Mouse (Mus musculus): Measurements from ENCODE around the gene Grasp. TPM values are rescaled to one million over a fixed set of nuclear protein-coding genes. Genes with fewer than 3 reads are reported as not detected.
A peak's percentile ranks its signal among the peaks of the same experiment; 100 is the strongest.

Grasp gene
- polyA plus RNA-seq, 1 experiment from 2014 or later: 7.9 TPM

DNA sequence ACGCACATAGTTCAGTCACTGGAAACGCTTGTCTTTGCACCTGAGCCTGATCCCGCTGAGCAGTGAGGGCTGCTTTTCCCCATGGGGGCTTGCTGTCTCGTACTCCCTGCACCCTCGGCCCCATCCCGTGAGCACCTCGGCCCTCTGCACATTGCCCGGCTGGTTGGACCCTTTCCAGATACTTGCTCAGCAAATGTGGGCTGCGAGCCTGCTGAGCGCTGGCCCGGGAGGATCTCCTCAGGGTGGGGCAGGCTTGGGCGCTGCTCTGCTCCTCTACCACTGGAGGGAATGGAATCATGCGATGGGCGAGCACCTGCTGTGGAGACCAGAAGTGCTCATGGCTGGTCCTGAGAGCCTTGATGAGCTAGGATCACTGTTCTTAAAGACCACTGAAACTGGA lies 11.6 kb upstream of the Grasp start:
- ATAC-seq (ENCODE audit: insufficient number of reproducible peaks, insufficient read depth, low FRiP score, low TSS enrichment, low read depth): no peak
- 91% methylated on average over 14 of the region's 14 CpGs for WGBS

GRCm38 (mm10) chr15:101215136-101215535 lies 8.9 kb upstream of the Grasp start:
- Histone ChIP-seq H3K36me3 (peaks cover 45% of the 10 kb centered on the region), H3K9me3 (no peaks in the 10 kb centered on the region), H3K4me2 (no peak overlapping the region), H3K4me3 (replicated peaks) (no peak overlapping the region), H3K4me1 (replicated peaks) (peaks cover 1% of the 10 kb centered on the region), H3K9ac (replicated peaks) (no peak overlapping the region), H3K27me3 (no peaks in the 10 kb centered on the region), H3K27ac (no peak overlapping the region)
- 73% methylated on average over 2 of the region's 2 CpGs for WGBS
- ATAC-seq (ENCODE audit: insufficient number of reproducible peaks, insufficient read depth, low FRiP score, low TSS enrichment, low read depth): no peak

More for the DNA sequence above, 11.6 kb upstream of the Grasp start:
- no peaks in the 10 kb centered on the region for H3K9me3 ChIP-seq
- no peak overlapping the region for H3K9ac ChIP-seq (replicated peaks)
- H3K4me3 ChIP-seq (replicated peaks): no peak overlapping the region
- H3K27ac ChIP-seq: no peak overlapping the region
- no peaks in the 10 kb centered on the region for H3K27me3 ChIP-seq
- H3K4me1 ChIP-seq (replicated peaks): no peaks in the 10 kb centered on the region
- H3K4me2 ChIP-seq: no peak overlapping the region
- H3K36me3 ChIP-seq: peaks cover 68% of the 10 kb centered on the region

GRCm38 (mm10) chr15:101216036-101216435 lies 8.0 kb upstream of the Grasp start:
- H3K4me1 ChIP-seq (replicated peaks): peaks cover 10% of the 10 kb centered on the region
- no peak overlapping the region for H3K27ac ChIP-seq
- H3K27me3 ChIP-seq: no peaks in the 10 kb centered on the region
- no peak overlapping the region for H3K4me2 ChIP-seq
- no peak for ATAC-seq (ENCODE audit: insufficient number of reproducible peaks, insufficient read depth, low FRiP score, low TSS enrichment, low read depth)
- no peak overlapping the region for H3K4me3 ChIP-seq (replicated peaks)
- no peaks in the 10 kb centered on the region for H3K9me3 ChIP-seq
- H3K36me3 ChIP-seq: peaks cover 36% of the 10 kb centered on the region
- WGBS: 82% methylated on average over 4 of the region's 4 CpGs
- H3K9ac ChIP-seq (replicated peaks): no peak overlapping the region

DNA sequence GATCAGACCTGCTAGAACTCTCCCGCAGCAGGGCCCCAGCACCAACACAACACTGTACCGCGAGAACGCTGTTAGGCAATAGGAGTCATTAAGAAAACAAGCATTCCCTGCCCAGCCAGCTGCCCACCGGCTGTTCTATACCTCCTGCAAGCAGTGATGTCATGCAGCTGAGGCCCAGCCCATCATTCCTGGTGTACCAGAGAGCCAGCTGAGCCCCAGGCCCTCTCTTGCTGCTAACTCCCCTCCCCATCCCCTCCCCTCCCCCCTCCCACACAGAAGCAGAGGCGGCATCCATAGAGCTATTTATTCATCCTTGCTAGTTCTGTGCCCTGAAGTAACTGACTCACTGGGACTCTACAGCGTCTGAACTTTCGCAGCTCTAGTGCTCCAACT lies 3.1 kb upstream of the Grasp start:
- H3K27ac ChIP-seq: peak overlapping the region; percentile 88
- H3K36me3 ChIP-seq: no peaks in the 10 kb centered on the region
- peaks cover 8% of the 10 kb centered on the region for H3K27me3 ChIP-seq
- H3K9me3 ChIP-seq: no peaks in the 10 kb centered on the region
- WGBS: 6% methylated on average over 8 of the region's 8 CpGs
- peak overlapping the region; percentile 79 for H3K4me2 ChIP-seq
- no peak overlapping the region for H3K9ac ChIP-seq (replicated peaks)
- H3K4me3 ChIP-seq (replicated peaks): peak overlapping the region; percentile 23; the same call in 1 of the 2 replicates
- peaks cover 49% of the 10 kb centered on the region for H3K4me1 ChIP-seq (replicated peaks)
- peak; percentile 48 for ATAC-seq (ENCODE audit: insufficient number of reproducible peaks, insufficient read depth, low FRiP score, low TSS enrichment, low read depth)

- peaks cover 8% of the 10 kb centered on the region for H3K27me3 ChIP-seq
- H3K4me3 ChIP-seq (replicated peaks): peak overlapping the region; percentile 23
- no peaks in the 10 kb centered on the region for H3K36me3 ChIP-seq
- H3K4me2 ChIP-seq: peak overlapping the region; percentile 79
- no peaks in the 10 kb centered on the region for H3K9me3 ChIP-seq
- peak overlapping the region; percentile 23; the same call in 1 of the 2 replicates for H3K9ac ChIP-seq (replicated peaks)
- ATAC-seq (ENCODE audit: insufficient number of reproducible peaks, insufficient read depth, low FRiP score, low TSS enrichment, low read depth): peak; percentile 63
- H3K4me1 ChIP-seq (replicated peaks): peaks cover 52% of the 10 kb centered on the region
- WGBS: 2% methylated on average over 14 of the region's 14 CpGs
- H3K27ac ChIP-seq: peak overlapping the region; percentile 88
Observed at GRCm38 (mm10) chr15:101221298-101222104, 2.5 kb upstream of the Grasp start.

DNA sequence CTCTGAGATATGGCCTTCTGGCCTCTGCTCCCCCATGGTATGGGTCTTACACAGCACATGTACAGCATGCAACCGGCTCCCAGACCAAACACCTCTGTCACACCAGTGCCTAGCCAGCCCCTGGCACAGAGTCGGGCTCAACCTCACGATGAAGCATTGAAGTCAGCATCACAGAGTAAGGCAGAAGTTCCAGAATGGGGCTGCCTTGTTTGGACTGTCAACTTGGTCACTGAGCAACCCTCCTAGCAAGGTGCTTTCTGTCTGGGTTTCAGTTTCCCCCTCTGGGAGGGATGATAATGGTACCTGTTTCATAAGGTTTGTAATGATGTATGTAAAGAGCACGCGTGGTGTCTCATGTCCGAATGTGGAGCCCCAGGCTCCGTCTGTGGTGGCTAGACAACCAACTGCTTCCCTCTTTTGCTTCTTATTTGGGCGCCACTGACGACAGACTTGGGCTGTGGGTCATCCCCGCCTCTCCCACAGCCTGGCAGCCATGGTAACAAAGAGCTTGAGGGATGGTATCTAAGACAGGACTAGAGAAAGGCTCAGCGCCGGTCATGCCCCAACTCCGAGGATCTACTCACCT lies 998 bp upstream of the Grasp start:
- Histone ChIP-seq H3K4me2 (peak overlapping the region; percentile 79), H3K4me3 (replicated peaks) (peak overlapping the region; percentile 87), H3K9me3 (no peaks in the 10 kb centered on the region), H3K27ac (no peak overlapping the region), H3K4me1 (replicated peaks) (peaks cover 65% of the 10 kb centered on the region), H3K9ac (replicated peaks) (no peak overlapping the region), H3K36me3 (no peaks in the 10 kb centered on the region), H3K27me3 (peaks cover 8% of the 10 kb centered on the region)
- ATAC-seq (ENCODE audit: insufficient number of reproducible peaks, insufficient read depth, low FRiP score, low TSS enrichment, low read depth): no peak
- 44% methylated on average over 13 of the region's 13 CpGs for WGBS

DNA sequence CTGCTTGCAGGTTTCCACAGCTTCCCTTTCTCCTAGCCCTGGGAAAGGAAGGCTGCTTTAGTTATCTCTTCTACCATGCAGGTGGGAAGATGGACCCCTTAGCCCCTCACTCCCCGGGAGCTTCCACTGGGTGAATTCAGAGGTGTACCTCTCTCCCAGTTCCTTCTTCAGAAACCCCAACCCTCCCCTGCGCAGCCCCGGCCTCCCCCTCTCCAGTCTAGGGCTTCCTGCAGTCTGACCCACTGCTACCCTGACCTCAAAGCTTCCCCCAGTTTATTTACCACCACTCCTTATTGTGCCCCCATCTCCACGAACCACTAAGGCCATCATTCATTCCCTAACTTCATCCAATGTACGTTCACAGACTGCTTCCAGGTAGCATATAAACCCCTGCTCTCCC lies 392 bp upstream of the Grasp start:
- 7% methylated on average over 5 of the region's 5 CpGs for WGBS
- Histone ChIP-seq H3K27ac (peak overlapping the region; percentile 90; the same call in 1 of the 2 replicates), H3K4me3 (replicated peaks) (peak overlapping the region; percentile 87), H3K36me3 (peaks cover 3% of the 10 kb centered on the region; the same call in 1 of the 2 replicates), H3K4me1 (replicated peaks) (peaks cover 71% of the 10 kb centered on the region), H3K4me2 (peak overlapping the region; percentile 79), H3K9ac (replicated peaks) (peak overlapping the region; percentile 91), H3K27me3 (peaks cover 8% of the 10 kb centered on the region), H3K9me3 (no peaks in the 10 kb centered on the region)
- no peak for ATAC-seq (ENCODE audit: insufficient number of reproducible peaks, insufficient read depth, low FRiP score, low TSS enrichment, low read depth)

GRCm38 (mm10) chr15:101224977-101225376 lies 989 bp downstream of the Grasp start:
- WGBS: 4% methylated on average over 14 of the region's 14 CpGs
- H3K4me3 ChIP-seq (replicated peaks): peak overlapping the region; percentile 87
- H3K27ac ChIP-seq: peak overlapping the region; percentile 90
- H3K36me3 ChIP-seq: peaks cover 16% of the 10 kb centered on the region
- no peak for ATAC-seq (ENCODE audit: insufficient number of reproducible peaks, insufficient read depth, low FRiP score, low TSS enrichment, low read depth)
- peaks cover 8% of the 10 kb centered on the region for H3K27me3 ChIP-seq
- peaks cover 76% of the 10 kb centered on the region for H3K4me1 ChIP-seq (replicated peaks)
- H3K4me2 ChIP-seq: peak overlapping the region; percentile 79
- H3K9ac ChIP-seq (replicated peaks): peak overlapping the region; percentile 91
- H3K9me3 ChIP-seq: no peaks in the 10 kb centered on the region

GRCm38 (mm10) chr15:101227971-101228370 lies 4.0 kb downstream of the Grasp start:
- H3K9ac ChIP-seq (replicated peaks): no peak overlapping the region
- peaks cover 60% of the 10 kb centered on the region for H3K4me1 ChIP-seq (replicated peaks)
- H3K36me3 ChIP-seq: peaks cover 46% of the 10 kb centered on the region
- peaks cover 16% of the 10 kb centered on the region for H3K27me3 ChIP-seq
- peak overlapping the region; percentile 11; the same call in 1 of the 2 replicates for H3K4me3 ChIP-seq (replicated peaks)
- WGBS: 9% methylated on average over 7 of the region's 7 CpGs
- H3K4me2 ChIP-seq: peak overlapping the region; percentile 41
- H3K27ac ChIP-seq: peak overlapping the region; percentile 95
- peak; percentile 68 for ATAC-seq (ENCODE audit: insufficient number of reproducible peaks, insufficient read depth, low FRiP score, low TSS enrichment, low read depth)
- H3K9me3 ChIP-seq: no peaks in the 10 kb centered on the region

DNA sequence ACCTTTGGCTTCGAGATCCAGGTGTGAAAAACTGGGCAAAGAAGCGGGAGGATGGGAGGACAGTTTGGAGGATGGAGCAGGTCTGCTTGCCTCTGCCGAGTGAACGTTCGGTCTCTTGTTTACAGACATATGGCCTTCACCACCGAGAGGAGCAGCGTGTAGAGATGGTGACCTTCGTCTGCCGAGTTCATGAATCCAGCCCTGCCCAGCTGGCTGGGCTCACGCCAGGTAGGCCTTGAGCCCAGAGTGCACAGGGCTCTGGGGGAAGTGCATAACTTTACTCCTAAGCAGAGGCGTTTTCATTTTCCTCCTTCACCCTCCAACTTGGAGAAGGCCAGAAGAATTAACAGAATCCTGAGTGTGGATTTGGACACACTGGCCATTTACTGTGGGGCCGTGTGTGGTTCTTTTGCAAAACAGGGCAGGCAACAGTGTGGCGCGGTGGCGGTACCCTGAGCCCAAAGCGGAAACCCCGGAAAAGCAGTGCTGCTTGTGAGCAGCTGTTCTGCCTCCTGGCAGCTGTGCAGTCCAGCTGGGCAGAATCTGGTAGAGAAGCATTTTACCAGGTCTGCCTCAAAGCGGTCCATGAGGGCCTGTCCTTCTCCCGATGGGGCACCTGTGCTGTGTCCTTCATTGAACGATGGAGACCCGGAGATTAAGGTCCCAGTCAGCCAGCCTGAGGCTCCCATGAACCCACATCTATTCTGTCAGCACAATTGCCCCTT lies 5.0 kb downstream of the Grasp start:
- Histone ChIP-seq H3K4me3 (replicated peaks) (no peak overlapping the region), H3K4me1 (replicated peaks) (peaks cover 59% of the 10 kb centered on the region), H3K27ac (peak overlapping the region; percentile 95), H3K9me3 (no peaks in the 10 kb centered on the region), H3K36me3 (peaks cover 50% of the 10 kb centered on the region), H3K27me3 (peaks cover 11% of the 10 kb centered on the region; the same call in 1 of the 2 replicates), H3K9ac (replicated peaks) (no peak overlapping the region), H3K4me2 (no peak overlapping the region)
- 81% methylated on average over 21 of the region's 21 CpGs for WGBS
- ATAC-seq (ENCODE audit: insufficient number of reproducible peaks, insufficient read depth, low FRiP score, low TSS enrichment, low read depth): no peak

DNA sequence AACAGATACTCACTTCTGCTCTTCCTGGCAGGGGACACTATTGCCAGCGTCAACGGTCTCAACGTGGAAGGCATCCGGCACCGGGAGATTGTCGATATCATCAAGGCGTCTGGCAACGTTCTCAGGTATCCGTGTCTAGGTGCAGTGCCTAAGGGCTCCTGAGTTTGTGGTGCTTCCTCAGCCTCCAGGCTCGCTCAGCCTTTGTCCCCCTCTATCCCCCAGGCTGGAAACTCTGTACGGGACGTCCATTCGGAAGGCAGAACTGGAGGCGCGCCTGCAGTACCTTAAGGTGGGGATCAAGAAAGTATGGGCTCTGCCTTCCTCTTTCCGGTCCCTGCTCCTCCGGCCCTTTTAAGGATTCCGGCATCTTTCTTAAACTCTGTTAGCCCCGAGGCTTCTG lies 6.5 kb downstream of the Grasp start:
- peaks cover 59% of the 10 kb centered on the region for H3K4me1 ChIP-seq (replicated peaks)

More for the DNA sequence above, 6.5 kb downstream of the Grasp start:
- Histone ChIP-seq H3K27ac (no peak overlapping the region), H3K27me3 (peaks cover 11% of the 10 kb centered on the region; the same call in 1 of the 2 replicates), H3K4me2 (no peak overlapping the region), H3K9ac (replicated peaks) (no peak overlapping the region), H3K9me3 (no peaks in the 10 kb centered on the region), H3K36me3 (peaks cover 50% of the 10 kb centered on the region), H3K4me3 (replicated peaks) (no peak overlapping the region)
- ATAC-seq (ENCODE audit: insufficient number of reproducible peaks, insufficient read depth, low FRiP score, low TSS enrichment, low read depth): no peak
- WGBS: 94% methylated on average over 19 of the region's 19 CpGs
